Mouse (Mus musculus) heart, embryonic 14.5 days (tissue): ENCODE results near the gene Igf1r. TPM values are rescaled to one million over a fixed set of nuclear protein-coding genes. Genes with fewer than 3 reads are reported as not detected.

Experiments used
- ATAC-seq: fragments of 200-750 bp; cut with Nextera tagmentation; 2 replicates; pipeline ENCODE4 v1.8.0; 2017; ENCODE audit warnings: low read depth, moderate TSS enrichment; ENCODE audit not compliant: insufficient number of reproducible peaks, insufficient read depth, low FRiP score
- H3K27ac ChIP-seq, 2 experiments: fragments of 200-500 bp in 1 of 2; fragments of 300-500 bp in 1 of 2; sonication (generic) in 1 of 2; replicated peaks in 1 of 2; 2 replicates each; pipeline ENCODE4 v1.5.1; 2012 to 2014; ENCODE audit warnings: low read depth in 2 of 2, low read length in 2 of 2, control low read depth in 1 of 2, mild to moderate bottlenecking in 1 of 2, mixed read lengths in 1 of 2; ENCODE audit not compliant: control insufficient read depth in 1 of 2, insufficient read depth in 1 of 2
- H3K27me3 ChIP-seq: fragments of 300-500 bp; sonication (generic); 2 replicates; pipeline ENCODE4 v1.6.1; 2014; ENCODE audit warnings: mild to moderate bottlenecking, low read length, control low read depth; ENCODE audit not compliant: control insufficient read depth, insufficient read depth
- H3K36me3 ChIP-seq: fragments of 300-500 bp; sonication (generic); 2 replicates; pipeline ENCODE4 v1.6.1; 2014; ENCODE audit warnings: mild to moderate bottlenecking, control low read depth, low read length, mixed read lengths; ENCODE audit not compliant: control insufficient read depth, insufficient read depth
- H3K4me1 ChIP-seq, 2 experiments: fragments of 200-500 bp in 1 of 2; fragments of 300-500 bp in 1 of 2; sonication (generic) in 1 of 2; 2 replicates each; pipeline ENCODE4 v1.6.1; 2012 to 2014; ENCODE audit warnings: low read length in 2 of 2, control low read depth in 1 of 2, mixed read lengths in 1 of 2; ENCODE audit not compliant: control insufficient read depth in 2 of 2, insufficient read depth in 2 of 2
- H3K4me2 ChIP-seq: fragments of 300-500 bp; sonication (generic); 2 replicates; pipeline ENCODE4 v1.6.1; 2014; ENCODE audit warnings: mild to moderate bottlenecking, low read length
- H3K4me3 ChIP-seq, 2 experiments: fragments of 200-500 bp in 1 of 2; fragments of 300-500 bp in 1 of 2; sonication (generic) in 1 of 2; 2 replicates each; pipeline ENCODE4 v1.5.1; 2012 to 2014; ENCODE audit warnings: low read length in 2 of 2, mild to moderate bottlenecking in 2 of 2, control low read depth in 1 of 2, low read depth in 1 of 2, moderate library complexity in 1 of 2; ENCODE audit not compliant: control insufficient read depth in 1 of 2, insufficient read depth in 1 of 2
- H3K9ac ChIP-seq: fragments of 300-500 bp; sonication (generic); 2 replicates; pipeline ENCODE4 v1.6.1; 2014; ENCODE audit warnings: mild to moderate bottlenecking, low read length
- H3K9me3 ChIP-seq: fragments of 300-500 bp; sonication (generic); 2 replicates; pipeline ENCODE4 v1.6.1; 2016; ENCODE audit warnings: low read length, control low read depth; ENCODE audit not compliant: control insufficient read depth
- WGBS: fragments of 180-500 bp; shearing (Covaris S2); extraction: QIAGEN DNeasy Blood & Tissue Kit; methylation state at CpG from one replicate; pipeline ENCODE4 v1.1.7; 2014; 5-methylcytosine and 5-hydroxymethylcytosine counted together
- polyA plus RNA-seq: library from polyadenylated mRNA; unstranded; fragments of >200 nt; fragmentation: Nextera tagmentation; extraction: Ambion mirVana; gene quantifications from 2 replicates; pipeline ENCODE4 v1.2.1, GENCODE M21; 2014

Igf1r gene
- polyA plus RNA-seq, 1 experiment from 2014 or later = 16.6 TPM

DNA sequence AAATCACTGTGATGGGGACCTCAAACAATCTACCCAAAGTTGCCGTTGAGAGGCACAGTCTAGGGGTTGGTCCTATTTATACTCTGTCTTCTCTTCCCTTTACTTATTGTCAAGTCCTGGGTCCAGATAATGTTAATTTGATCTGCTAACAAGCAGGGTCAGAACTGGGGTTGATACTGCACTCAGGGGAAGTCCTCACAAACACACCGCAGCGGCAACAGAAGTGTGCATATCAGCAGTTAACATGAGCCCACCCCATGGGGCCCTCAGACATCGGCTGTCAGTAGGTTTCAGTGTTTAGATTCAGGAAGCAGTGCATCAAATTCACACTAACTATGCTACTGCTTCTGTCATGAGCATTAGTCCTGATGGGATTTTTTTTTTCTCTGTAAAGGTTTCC is 75.5 kb downstream of the Igf1r start:
- H3K27ac ChIP-seq = 0 out of 4 replicates have a peak overlapping the region, but pooled peaks of 1 of the 2 experiments have one; percentile 6
- no peak overlapping the region for H3K4me2 ChIP-seq
- H3K27me3 ChIP-seq = no peaks in the 10 kb centered on the region
- ATAC-seq = no peak
- WGBS = 14% methylated on average over 4 of the region's 4 CpGs
- H3K36me3 ChIP-seq = no peaks in the 10 kb centered on the region; the same call in 1 of the 2 replicates
- no peak overlapping the region for H3K4me3 ChIP-seq
- H3K4me1 ChIP-seq = peaks cover 33 to 72% of the 10 kb centered on the region in 2 experiments
- H3K9me3 ChIP-seq = no peaks in the 10 kb centered on the region
- H3K9ac ChIP-seq = no peak overlapping the region

DNA sequence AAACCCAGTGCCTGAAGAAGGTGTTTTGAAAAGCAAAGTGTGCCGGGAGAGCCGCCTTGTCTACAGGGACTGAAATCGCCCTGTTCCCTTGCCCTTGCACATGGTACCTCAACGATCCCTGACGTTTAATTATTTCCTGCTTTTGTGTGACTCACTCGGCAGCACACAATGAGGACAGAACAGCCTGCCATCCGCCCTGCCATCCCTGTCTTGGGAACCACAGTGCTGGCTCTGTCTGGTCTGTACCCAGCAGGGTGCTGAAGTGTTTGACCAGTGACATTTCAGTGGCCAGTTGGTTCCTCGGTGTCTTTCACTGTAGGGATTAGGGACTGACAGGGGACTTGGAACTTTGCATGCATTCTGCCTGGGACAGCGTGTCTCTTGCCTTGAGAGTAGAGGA is 78.2 kb downstream of the Igf1r start:
- Histone ChIP-seq H3K27me3 (no peaks in the 10 kb centered on the region), H3K4me3 (no peak overlapping the region), H3K4me1 (peaks cover 30 to 55% of the 10 kb centered on the region in 2 experiments), H3K27ac (no peak overlapping the region), H3K36me3 (no peaks in the 10 kb centered on the region), H3K9me3 (no peaks in the 10 kb centered on the region), H3K9ac (no peak overlapping the region; the same call in 1 of the 2 replicates), H3K4me2 (no peak overlapping the region; the same call in 1 of the 2 replicates)
- 19% methylated on average over 9 of the region's 9 CpGs for WGBS
- ATAC-seq = peak; percentile 40; the same call in 1 of the 2 replicates

GRCm38 (mm10) chr7:68036527-68036926 is 83.9 kb downstream of the Igf1r start:
- Histone ChIP-seq H3K4me3 (no peak overlapping the region), H3K27ac (no peak overlapping the region), H3K4me2 (no peak overlapping the region), H3K9me3 (no peaks in the 10 kb centered on the region), H3K4me1 (peaks cover 6 to 18% of the 10 kb centered on the region in 2 experiments), H3K9ac (no peak overlapping the region), H3K36me3 (no peaks in the 10 kb centered on the region), H3K27me3 (no peaks in the 10 kb centered on the region)
- ATAC-seq = no peak
- WGBS = 83% methylated on average over 4 of the region's 4 CpGs

DNA sequence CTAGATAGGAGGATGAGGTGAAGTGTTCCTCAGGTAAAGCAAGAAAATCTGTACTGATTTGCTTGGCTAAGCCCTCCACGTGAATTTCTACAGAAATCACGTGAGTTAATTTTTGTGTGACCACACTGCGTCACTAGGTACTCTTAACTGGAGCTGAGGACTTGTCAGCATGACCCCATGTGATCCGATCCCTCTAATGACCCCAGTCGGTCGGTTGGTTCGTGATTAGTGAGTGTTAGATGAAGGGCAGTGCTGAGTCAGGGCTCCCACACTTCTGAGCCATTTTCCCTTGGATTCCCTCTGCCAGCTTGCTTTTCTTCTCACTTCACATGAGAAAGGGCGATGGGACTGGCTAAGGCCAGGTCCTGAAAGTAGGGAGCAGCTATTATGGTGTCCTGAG is 86.2 kb downstream of the Igf1r start:
- Histone ChIP-seq H3K9ac (no peak overlapping the region), H3K27ac (no peak overlapping the region), H3K9me3 (no peaks in the 10 kb centered on the region), H3K4me1 (peaks cover 5 to 18% of the 10 kb centered on the region in 2 experiments; a peak in 3 of 4 replicates), H3K4me2 (no peak overlapping the region), H3K36me3 (0 out of 2 replicates have a peak, but pooled peaks cover 4% of the 10 kb centered on the region), H3K4me3 (no peak overlapping the region), H3K27me3 (no peaks in the 10 kb centered on the region)
- 60% methylated on average over 8 of the region's 8 CpGs for WGBS
- ATAC-seq = no peak

DNA sequence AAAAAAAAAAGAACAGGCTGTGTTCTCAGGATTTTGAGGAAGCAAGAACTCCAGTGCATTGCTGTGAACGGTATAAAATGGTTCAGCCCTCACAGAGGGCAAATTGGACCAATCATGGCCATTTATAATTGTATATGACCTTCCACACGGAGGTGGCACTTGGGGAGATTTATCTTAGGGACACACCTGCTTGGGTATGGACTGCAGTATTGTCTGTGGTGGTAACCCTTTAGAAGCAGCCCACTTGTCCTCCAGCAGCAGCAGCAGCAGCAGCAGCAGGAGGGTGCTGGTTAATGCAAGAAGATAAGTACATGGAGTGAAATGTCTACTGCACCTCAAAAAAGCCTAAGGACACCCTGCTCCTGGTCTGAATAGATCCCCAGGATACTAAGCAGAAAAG is 86.9 kb downstream of the Igf1r start:
- H3K4me2 ChIP-seq = no peak overlapping the region
- 0 out of 2 replicates have a peak, but pooled peaks cover 4% of the 10 kb centered on the region for H3K36me3 ChIP-seq
- H3K27me3 ChIP-seq = no peaks in the 10 kb centered on the region
- peaks cover 5 to 22% of the 10 kb centered on the region in 2 experiments; a peak in 3 of 4 replicates for H3K4me1 ChIP-seq
- H3K9ac ChIP-seq = no peak overlapping the region
- 55% methylated on average over 2 of the region's 2 CpGs for WGBS
- no peaks in the 10 kb centered on the region for H3K9me3 ChIP-seq
- H3K4me3 ChIP-seq = no peak overlapping the region
- ATAC-seq = no peak
- H3K27ac ChIP-seq = no peak overlapping the region

DNA sequence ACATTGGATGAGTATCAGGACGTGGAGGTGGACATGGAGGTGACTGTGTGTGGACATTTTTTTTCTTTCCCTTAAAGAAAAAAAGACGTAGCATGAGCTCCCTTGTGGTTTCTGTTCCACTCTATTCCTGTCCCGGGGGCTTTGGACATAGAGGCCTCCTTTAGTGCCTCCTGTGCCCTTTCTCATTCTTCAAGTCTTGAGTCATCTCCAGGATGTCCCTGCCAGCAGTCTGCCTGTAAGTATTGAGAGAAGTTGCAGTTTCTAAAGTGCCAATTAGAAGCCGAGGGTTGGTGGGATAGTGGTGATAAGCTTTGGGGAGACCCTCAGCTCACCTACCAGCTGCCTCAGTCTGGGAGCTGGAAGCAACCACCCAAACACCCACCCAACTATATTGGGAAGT is 92.0 kb downstream of the Igf1r start:
- Histone ChIP-seq H3K9me3 (no peaks in the 10 kb centered on the region), H3K27ac (no peak overlapping the region), H3K9ac (no peak overlapping the region), H3K36me3 (0 out of 2 replicates have a peak, but pooled peaks cover 4% of the 10 kb centered on the region), H3K27me3 (no peaks in the 10 kb centered on the region), H3K4me3 (no peak overlapping the region), H3K4me2 (no peak overlapping the region), H3K4me1 (peaks cover 2 to 14% of the 10 kb centered on the region in 2 experiments; a peak in 3 of 4 replicates)
- WGBS = 41% methylated on average over 4 of the region's 4 CpGs
- no peak for ATAC-seq

- Histone ChIP-seq H3K36me3 (0 out of 2 replicates have a peak, but pooled peaks cover 4% of the 10 kb centered on the region), H3K4me1 (peaks cover 2 to 10% of the 10 kb centered on the region in 2 experiments; a peak in 3 of 4 replicates), H3K9ac (no peak overlapping the region), H3K27ac (no peak overlapping the region), H3K4me3 (no peak overlapping the region), H3K9me3 (no peaks in the 10 kb centered on the region), H3K4me2 (no peak overlapping the region), H3K27me3 (no peaks in the 10 kb centered on the region)
- 83% methylated on average over 4 of the region's 4 CpGs for WGBS
- ATAC-seq = no peak
Measured at GRCm38 (mm10) chr7:68047152-68047551, 94.5 kb downstream of the Igf1r start.

- Histone ChIP-seq H3K4me3 (no peak overlapping the region), H3K9ac (no peak overlapping the region), H3K9me3 (no peaks in the 10 kb centered on the region), H3K36me3 (no peaks in the 10 kb centered on the region), H3K4me1 (peaks cover 2 to 6% of the 10 kb centered on the region in 2 experiments; a peak in 3 of 4 replicates), H3K4me2 (no peak overlapping the region), H3K27ac (no peak overlapping the region), H3K27me3 (no peaks in the 10 kb centered on the region)
- WGBS = 85% methylated on average over 4 of the region's 4 CpGs
- ATAC-seq = no peak
Measured at GRCm38 (mm10) chr7:68048532-68048931, 95.9 kb downstream of the Igf1r start.
